Mouse (Mus musculus) liver, embryonic 12.5 days (tissue): ENCODE results near the gene Kcnn3. TPM values are rescaled to one million over a fixed set of nuclear protein-coding genes. Genes with fewer than 3 reads are reported as not detected.

ENCODE experiments used
- ATAC-seq: fragments of 200-750 bp; cut with Nextera tagmentation; 2 replicates; pipeline ENCODE4 v1.8.0; 2017; ENCODE audit warnings: moderate number of reproducible peaks, mild to moderate bottlenecking, moderate library complexity
- H3K27ac ChIP-seq: fragments of 300-500 bp; sonication (generic); 2 replicates; pipeline ENCODE4 v1.5.1; 2016; ENCODE audit warnings: mild to moderate bottlenecking
- H3K27me3 ChIP-seq: fragments of 300-500 bp; sonication (generic); replicated peaks from 2 replicates; pipeline ENCODE4 v1.6.1; 2016; ENCODE audit warnings: mild to moderate bottlenecking, moderate library complexity
- H3K36me3 ChIP-seq: fragments of 300-500 bp; sonication (generic); 2 replicates; pipeline ENCODE4 v1.6.1; 2016; ENCODE audit warnings: mild to moderate bottlenecking, moderate library complexity
- H3K4me1 ChIP-seq: fragments of 300-500 bp; sonication (generic); 2 replicates; pipeline ENCODE4 v1.6.1; 2016
- H3K4me2 ChIP-seq: fragments of 300-500 bp; sonication (generic); 2 replicates; pipeline ENCODE4 v1.6.1; 2016; ENCODE audit warnings: mild to moderate bottlenecking, moderate library complexity
- H3K4me3 ChIP-seq: fragments of 300-500 bp; sonication (generic); 2 replicates; pipeline ENCODE4 v1.5.1; 2016; ENCODE audit warnings: mild to moderate bottlenecking, moderate library complexity
- H3K9ac ChIP-seq: fragments of 300-500 bp; sonication (generic); 2 replicates; pipeline ENCODE4 v1.6.1; 2016; ENCODE audit warnings: mild to moderate bottlenecking, moderate library complexity
- H3K9me3 ChIP-seq: fragments of 300-500 bp; sonication (generic); replicated peaks from 2 replicates; pipeline ENCODE4 v1.6.1; 2016; ENCODE audit warnings: mild to moderate bottlenecking, moderate library complexity
- WGBS: fragments of 180-500 bp; shearing (Covaris S2); methylation state at CpG from one replicate; pipeline ENCODE4 v1.1.7; 2016; ENCODE audit not compliant: insufficient replicate concordance; 5-methylcytosine and 5-hydroxymethylcytosine counted together
- polyA plus RNA-seq: library from polyadenylated mRNA; unstranded; fragments of >200 nt; fragmentation: Nextera tagmentation; extraction: Ambion mirVana; gene quantifications from 2 replicates; pipeline ENCODE4 v1.2.1, GENCODE M21; 2016

Kcnn3 gene
- polyA plus RNA-seq, 1 experiment from 2014 or later = not detected

GRCm38 (mm10) chr3:89624001-89624400 lies 104.0 kb downstream of the Kcnn3 start:
- Histone ChIP-seq H3K9ac (no peak overlapping the region), H3K4me1 (no peaks in the 10 kb centered on the region), H3K27ac (no peak overlapping the region), H3K27me3 (no peaks in the 10 kb centered on the region; the same call in 1 of the 2 replicates), H3K36me3 (no peaks in the 10 kb centered on the region), H3K4me2 (no peak overlapping the region), H3K9me3 (no peaks in the 10 kb centered on the region), H3K4me3 (no peak overlapping the region)
- ATAC-seq = no peak
- WGBS = 66% methylated on average over 6 of the region's 6 CpGs

- 68% methylated on average over 5 of the region's 5 CpGs for WGBS
- no peak for ATAC-seq
- no peak overlapping the region for H3K4me3 ChIP-seq
These were observed 105.0 kb downstream of the Kcnn3 start for GRCm38 (mm10) chr3:89624814-89625445.

GRCm38 (mm10) chr3:89626556-89626955 lies 106.6 kb downstream of the Kcnn3 start:
- H3K4me2 ChIP-seq = no peak overlapping the region
- no peak overlapping the region for H3K27ac ChIP-seq
- no peak overlapping the region for H3K4me3 ChIP-seq
- no peak overlapping the region for H3K9ac ChIP-seq
- no peaks in the 10 kb centered on the region for H3K36me3 ChIP-seq
- H3K27me3 ChIP-seq = 0 out of 2 replicates have a peak, but pooled peaks cover 3% of the 10 kb centered on the region
- ATAC-seq = no peak
- H3K9me3 ChIP-seq = no peaks in the 10 kb centered on the region
- 39% methylated on average over 4 of the region's 4 CpGs for WGBS
- H3K4me1 ChIP-seq = no peaks in the 10 kb centered on the region

More at GRCm38 (mm10) chr3:89624814-89625445, 105.0 kb downstream of the Kcnn3 start:
- Histone ChIP-seq H3K4me2 (no peak overlapping the region), H3K27me3 (no peaks in the 10 kb centered on the region), H3K36me3 (no peaks in the 10 kb centered on the region), H3K9ac (no peak overlapping the region), H3K4me1 (no peaks in the 10 kb centered on the region), H3K27ac (no peak overlapping the region), H3K9me3 (no peaks in the 10 kb centered on the region)

GRCm38 (mm10) chr3:89629811-89630210 lies 109.8 kb downstream of the Kcnn3 start:
- Histone ChIP-seq H3K4me3 (no peak overlapping the region), H3K9me3 (no peaks in the 10 kb centered on the region), H3K36me3 (no peaks in the 10 kb centered on the region), H3K27ac (no peak overlapping the region), H3K4me2 (no peak overlapping the region), H3K9ac (no peak overlapping the region), H3K4me1 (no peaks in the 10 kb centered on the region), H3K27me3 (0 out of 2 replicates have a peak, but pooled peaks cover 3% of the 10 kb centered on the region)
- WGBS = 71% methylated on average over 3 of the region's 3 CpGs
- no peak for ATAC-seq

GRCm38 (mm10) chr3:89631750-89632149 lies 111.8 kb downstream of the Kcnn3 start:
- no peak overlapping the region for H3K27ac ChIP-seq
- 70% methylated on average over 5 of the region's 5 CpGs for WGBS
- H3K9ac ChIP-seq = no peak overlapping the region
- no peaks in the 10 kb centered on the region for H3K4me1 ChIP-seq
- no peak for ATAC-seq
- no peaks in the 10 kb centered on the region for H3K9me3 ChIP-seq
- no peak overlapping the region for H3K4me3 ChIP-seq
- H3K36me3 ChIP-seq = no peaks in the 10 kb centered on the region
- 0 out of 2 replicates have a peak, but pooled peaks cover 3% of the 10 kb centered on the region for H3K27me3 ChIP-seq
- no peak overlapping the region for H3K4me2 ChIP-seq

GRCm38 (mm10) chr3:89633531-89633930 lies 113.6 kb downstream of the Kcnn3 start:
- WGBS = 65% methylated on average over 6 of the region's 6 CpGs
- Histone ChIP-seq H3K9ac (no peak overlapping the region), H3K27me3 (0 out of 2 replicates have a peak, but pooled peaks cover 3% of the 10 kb centered on the region), H3K36me3 (no peaks in the 10 kb centered on the region), H3K4me3 (no peak overlapping the region), H3K4me1 (no peaks in the 10 kb centered on the region), H3K27ac (no peak overlapping the region), H3K9me3 (no peaks in the 10 kb centered on the region), H3K4me2 (no peak overlapping the region)
- ATAC-seq = no peak

- no peak overlapping the region for H3K9ac ChIP-seq
- no peaks in the 10 kb centered on the region for H3K36me3 ChIP-seq
- no peak overlapping the region for H3K4me3 ChIP-seq
- H3K27me3 ChIP-seq = 0 out of 2 replicates have a peak, but pooled peaks cover 3% of the 10 kb centered on the region
- no peak for ATAC-seq
- H3K4me2 ChIP-seq = no peak overlapping the region
- WGBS = 80% methylated on average over 6 of the region's 6 CpGs
- H3K4me1 ChIP-seq = no peaks in the 10 kb centered on the region
- no peaks in the 10 kb centered on the region for H3K9me3 ChIP-seq
- no peak overlapping the region for H3K27ac ChIP-seq
These were observed 114.0 kb downstream of the Kcnn3 start for GRCm38 (mm10) chr3:89633941-89634340.

GRCm38 (mm10) chr3:89640804-89641203 lies 120.8 kb downstream of the Kcnn3 start:
- peaks cover 8% of the 10 kb centered on the region; the same call in 1 of the 2 replicates for H3K4me1 ChIP-seq
- no peaks in the 10 kb centered on the region for H3K9me3 ChIP-seq
- peaks cover 23% of the 10 kb centered on the region for H3K27me3 ChIP-seq
- H3K27ac ChIP-seq = no peak overlapping the region
- H3K36me3 ChIP-seq = no peaks in the 10 kb centered on the region
- WGBS = 23% methylated on average over 3 of the region's 3 CpGs
- H3K4me3 ChIP-seq = no peak overlapping the region
- no peak overlapping the region for H3K4me2 ChIP-seq
- H3K9ac ChIP-seq = no peak overlapping the region
- no peak for ATAC-seq

GRCm38 (mm10) chr3:89643391-89643790 lies 123.4 kb downstream of the Kcnn3 start:
- peaks cover 11% of the 10 kb centered on the region; the same call in 1 of the 2 replicates for H3K4me1 ChIP-seq
- no peaks in the 10 kb centered on the region for H3K36me3 ChIP-seq
- peaks cover 27% of the 10 kb centered on the region for H3K27me3 ChIP-seq
- no peak overlapping the region for H3K9ac ChIP-seq
- WGBS = 32% methylated on average over 8 of the region's 8 CpGs
- no peak for ATAC-seq
- no peak overlapping the region for H3K4me2 ChIP-seq
- H3K27ac ChIP-seq = no peak overlapping the region
- no peak overlapping the region for H3K4me3 ChIP-seq
- no peaks in the 10 kb centered on the region for H3K9me3 ChIP-seq

- Histone ChIP-seq H3K4me2 (no peak overlapping the region), H3K27ac (no peak overlapping the region), H3K9me3 (no peaks in the 10 kb centered on the region), H3K4me3 (no peak overlapping the region), H3K36me3 (no peaks in the 10 kb centered on the region), H3K9ac (no peak overlapping the region), H3K4me1 (peaks cover 11% of the 10 kb centered on the region; the same call in 1 of the 2 replicates), H3K27me3 (peaks cover 27% of the 10 kb centered on the region)
- ATAC-seq = no peak
- WGBS = 52% methylated on average over 5 of the region's 5 CpGs
These were observed 126.9 kb downstream of the Kcnn3 start for GRCm38 (mm10) chr3:89646813-89647255.

- WGBS = 56% methylated on average over 6 of the region's 6 CpGs
These were observed 127.4 kb downstream of the Kcnn3 start for GRCm38 (mm10) chr3:89647268-89647874.

GRCm38 (mm10) chr3:89649890-89650289 lies 129.9 kb downstream of the Kcnn3 start:
- Histone ChIP-seq H3K27me3 (peaks cover 14% of the 10 kb centered on the region), H3K9me3 (no peaks in the 10 kb centered on the region), H3K4me3 (no peak overlapping the region), H3K36me3 (no peaks in the 10 kb centered on the region), H3K27ac (no peak overlapping the region), H3K9ac (no peak overlapping the region), H3K4me1 (0 out of 2 replicates have a peak, but pooled peaks cover 3% of the 10 kb centered on the region), H3K4me2 (no peak overlapping the region)
- 70% methylated on average over 7 of the region's 7 CpGs for WGBS
- ATAC-seq = no peak

More at GRCm38 (mm10) chr3:89647268-89647874, 127.4 kb downstream of the Kcnn3 start:
- ATAC-seq = no peak
- Histone ChIP-seq H3K4me2 (no peak overlapping the region), H3K36me3 (no peaks in the 10 kb centered on the region), H3K27ac (no peak overlapping the region), H3K27me3 (peaks cover 23% of the 10 kb centered on the region), H3K4me3 (no peak overlapping the region), H3K4me1 (peaks cover 11% of the 10 kb centered on the region; the same call in 1 of the 2 replicates), H3K9me3 (no peaks in the 10 kb centered on the region), H3K9ac (no peak overlapping the region)
